Comparison of ENCODE assay signal across 35 mouse cellular contexts in genomic region chr9:45250306-45250705, GRCm38 (mm10). TPM values are rescaled to one million over a fixed set of nuclear protein-coding genes. Genes with fewer than 3 reads are reported as not detected.
DNase-seq lines count a peak whose midpoint lies in the region; ATAC-seq and TF ChIP-seq lines count a peak whose summit lies in the region.
"Had no signal": no experiment of that assay in that cellular context is flagged by ENCODE, and none has a peak within 500 bp of the region (broad histone marks: within the 10 kb centered on the region; RNA-seq: fewer than 3 reads in every experiment).

No protein-coding gene starts in this region.

- TF ChIP-seq CTCF in small intestine, adult 2 months (IDR thresholded peaks at IDR 0.05; ENCODE audit: extremely low read depth, insufficient read length, insufficient replicate concordance, low read depth, low read length): no peak

- H3K4me1 ChIP-seq in small intestine, adult 2 months (ENCODE audit: control insufficient read depth, insufficient read depth, insufficient read length, low read length): no peaks in the 10 kb centered on the region; the same call in 1 of the 2 replicates
- H3K4me1 ChIP-seq: embryonic facial prominence, embryonic 15.5 days; forebrain, embryonic 12.5 days; hindbrain, embryonic 13.5 days; limb, embryonic 12.5 days; lung, embryonic 15.5 days; midbrain, embryonic 15.5 days; neural tube, embryonic 12.5 days had no signal

- no peak for ATAC-seq in monocyte, adult 5-6 weeks (replicated peaks; ENCODE audit: insufficient number of reproducible peaks, low FRiP score, low TSS enrichment, poor library complexity, severe bottlenecking)
- ATAC-seq: intestine, postnatal 0 days; midbrain, embryonic 15.5 days; Patski had no signal

- H3K27ac ChIP-seq in small intestine, adult 2 months (ENCODE audit: insufficient read depth, low read depth, low read length): peak overlapping the region; percentile 29
- H3K27ac ChIP-seq: embryonic facial prominence, embryonic 10.5 days; embryonic facial prominence, embryonic 15.5 days; forebrain, embryonic 12.5 days; heart, embryonic 10.5 days; heart, embryonic 15.5 days; hindbrain, embryonic 13.5 days; left cerebral cortex, adult 2 months; limb, embryonic 12.5 days; lung, embryonic 15.5 days; midbrain, embryonic 15.5 days; neural tube, embryonic 12.5 days; stomach, postnatal 0 days had no signal

- no peak overlapping the region for H3K4me3 ChIP-seq in small intestine, adult 2 months (ENCODE audit: low read depth, low read length)
- H3K4me3 ChIP-seq: embryonic facial prominence, embryonic 10.5 days; embryonic facial prominence, embryonic 15.5 days; forebrain, embryonic 12.5 days; heart, embryonic 10.5 days; heart, embryonic 15.5 days; hindbrain, embryonic 13.5 days; left cerebral cortex, adult 2 months; limb, embryonic 12.5 days; lung, embryonic 15.5 days; midbrain, embryonic 15.5 days; neural tube, embryonic 12.5 days had no signal

- peak; percentile 55 to 67 for DNase-seq in spleen, postnatal 36 days (ENCODE audit: low spot score in 2 of 2)
- DNase-seq in spleen, postnatal 4 days (ENCODE audit: low spot score in 2 of 2): no peak
- peak; percentile 73 for DNase-seq in thymus, postnatal 14 days
- DNase-seq in layer of hippocampus, adult 11-12 months (ENCODE audit: low spot score): no peak
- no peak for DNase-seq in adrenal gland, postnatal 14 days
- DNase-seq: adrenal gland, postnatal 25 days; cerebellum, adult 8-10 months; cerebellum, postnatal 25 days; gastrocnemius, postnatal 14 days; heart, adult 11 months; heart, postnatal 36 days; kidney, adult 9 months; kidney, postnatal 14 days; right cerebral cortex, adult 18-20 months; right cerebral cortex, postnatal 4 days had no signal

- WGBS in small intestine, adult 2 months: 84% methylated on average over 7 of the region's 7 CpGs

- no peak for TF ChIP-seq POLR2A in small intestine, adult 2 months (IDR thresholded peaks at IDR 0.05; ENCODE audit: low read depth, low read length)

- no peaks in the 10 kb centered on the region for H3K27me3 ChIP-seq in small intestine, adult 2 months (ENCODE audit: control insufficient read depth, insufficient read depth, low read length)
- H3K27me3 ChIP-seq: embryonic facial prominence, embryonic 15.5 days; forebrain, embryonic 12.5 days; hindbrain, embryonic 13.5 days; limb, embryonic 12.5 days; lung, embryonic 15.5 days; midbrain, embryonic 15.5 days; neural tube, embryonic 12.5 days had no signal

- no peaks in the 10 kb centered on the region for H3K36me3 ChIP-seq in small intestine, adult 2 months (ENCODE audit: control insufficient read depth, insufficient read depth, low read length)
- H3K36me3 ChIP-seq: embryonic facial prominence, embryonic 10.5 days; embryonic facial prominence, embryonic 15.5 days; forebrain, embryonic 12.5 days; heart, embryonic 10.5 days; heart, embryonic 15.5 days; hindbrain, embryonic 13.5 days; limb, embryonic 12.5 days; lung, embryonic 15.5 days; midbrain, embryonic 15.5 days; neural tube, embryonic 12.5 days had no signal

RNA-seq across cellular contexts. Expression of gene Il10ra, which starts 18.6 kb away (rescaled TPM):
- polyA plus RNA-seq in small intestine, adult 2 months (2012; rRNA removed): 2.9 and 3.3 TPM in 2 replicates
- total RNA-seq in adrenal gland, postnatal 14 days (2021): 1.6 and 4.4 TPM in 2 replicates
- 358 to 411 TPM (median 369 TPM) in 3 replicates for total RNA-seq in monocyte, adult 5-6 weeks (2017)
- total RNA-seq: MEL had no signal
- polyA plus RNA-seq: Patski had no signal

RNA-seq across cellular contexts. Expression of gene Tmprss4, which starts 46.4 kb away (rescaled TPM):
- 65.3 and 108 TPM in 2 replicates for polyA plus RNA-seq in small intestine, adult 2 months (2012; rRNA removed)
- not detected in 2 replicates for total RNA-seq in adrenal gland, postnatal 14 days (2021)
- not detected in 3 replicates for total RNA-seq in monocyte, adult 5-6 weeks (2017)
- total RNA-seq: adrenal gland, postnatal 25 days; gastrocnemius, postnatal 14 days; heart, postnatal 36 days; layer of hippocampus, adult 18-20 months; layer of hippocampus, postnatal 14 days; left cerebral cortex, adult 2 months; MEL had no signal
- polyA plus RNA-seq: heart, embryonic 10.5 days; hindbrain, embryonic 13.5 days; limb, embryonic 12.5 days; liver, embryonic 11.5 days; midbrain, embryonic 15.5 days; Patski had no signal

Comparison
In these comparisons a context has a peak if more than half of its experiments do, and no peak if none do; other contexts are left out.
1. DNase-seq: peak in spleen, postnatal 36 days (2 of 2) and thymus, postnatal 14 days (single experiment); none in spleen, postnatal 4 days (0 of 2), layer of hippocampus, adult 11-12 months (single experiment) and adrenal gland, postnatal 14 days (single experiment).
2. RNA of gene Il10ra, which starts 18.6 kb away (total RNA-seq): 358 to 411 TPM in monocyte, adult 5-6 weeks; 1.6 to 4.4 TPM in adrenal gland, postnatal 14 days; every median in the first group is over 10 times any median in the second.